Mouse (Mus musculus): ENCODE results near the gene Dapk2. TPM values are rescaled to one million over a fixed set of nuclear protein-coding genes. Genes with fewer than 3 reads are reported as not detected.

Dapk2 gene
- polyA plus RNA-seq (2012; ENCODE audit: low replicate concordance) = 5.3 and 5.6 TPM in 2 replicates

GRCm38 (mm10) chr9:66157958-66158830 is at the start of gene Dapk2:
Gene Dapk2, plus strand, starts transcription at chr9:66158223.

GRCm38 (mm10) chr9:66126456-66127192 is 31.4 kb upstream of the Dapk2 start, which contains the start of the genes Snx1 and Ciao2a:
Gene Snx1, minus strand, starts transcription at chr9:66126587.
Gene Ciao2a, plus strand, starts transcription at chr9:66126611.

Other genes with a start within 250 kb of the Dapk2 start
- gene Trip4, start 249.4 kb upstream of the Dapk2 start, polyA plus RNA-seq (2012; ENCODE audit: low replicate concordance) = 3.0 and 3.7 TPM in 2 replicates
- gene Csnk1g1, start 249.3 kb upstream of the Dapk2 start, polyA plus RNA-seq (2012; ENCODE audit: low replicate concordance) = 16.4 and 31.7 TPM in 2 replicates
- 32.6 and 166 TPM in 2 replicates for gene Ppib, start 98.0 kb upstream of the Dapk2 start, polyA plus RNA-seq (2012; ENCODE audit: low replicate concordance)
- 2.4 and 13.5 TPM in 2 replicates for gene Snx22, start 88.5 kb upstream of the Dapk2 start, polyA plus RNA-seq (2012; ENCODE audit: low replicate concordance)
- 162 and 365 TPM in 2 replicates for gene Snx1, start 31.6 kb upstream of the Dapk2 start, polyA plus RNA-seq (2012; ENCODE audit: low replicate concordance)
- gene Ciao2a, start 31.6 kb upstream of the Dapk2 start, polyA plus RNA-seq (2012; ENCODE audit: low replicate concordance) = 4.9 and 14.4 TPM in 2 replicates
- gene Herc1, start 192.2 kb downstream of the Dapk2 start, polyA plus RNA-seq (2012; ENCODE audit: low replicate concordance) = 8.8 and 11.9 TPM in 2 replicates

Measured in hematopoietic multipotent progenitor cell, adult 10-12 weeks (in vitro differentiated cells).